In genomic region chr4:149750671-149751070, GRCm38 (mm10) we compare ENCODE assay signal across 24 mouse cellular contexts. TPM values are rescaled to one million over a fixed set of nuclear protein-coding genes. Genes with fewer than 3 reads are reported as not detected.
DNase-seq lines count a peak whose midpoint lies in the region; ATAC-seq and TF ChIP-seq lines count a peak whose summit lies in the region.
"Had no signal": no experiment of that assay in that cellular context is flagged by ENCODE, and none has a peak within 500 bp of the region (broad histone marks: within the 10 kb centered on the region; RNA-seq: fewer than 3 reads in every experiment).

No protein-coding gene starts in this region.

- H3K4me1 ChIP-seq in forebrain, embryonic 11.5 days (replicated peaks; ENCODE audit: control insufficient read depth, insufficient read depth, low read length) = peaks cover 7% of the 10 kb centered on the region; the same call in 1 of the 2 replicates
- no peaks in the 10 kb centered on the region for H3K4me1 ChIP-seq in forebrain, postnatal 0 days (ENCODE audit: insufficient read depth)
- peaks cover 37% of the 10 kb centered on the region for H3K4me1 ChIP-seq in hindbrain, embryonic 10.5 days (replicated peaks)
- H3K4me1 ChIP-seq in hindbrain, embryonic 16.5 days (ENCODE audit: control insufficient read depth, insufficient read depth, low read depth, low read length) = no peaks in the 10 kb centered on the region; the same call in 1 of the 2 replicates
- H3K4me1 ChIP-seq in embryonic facial prominence, embryonic 10.5 days = peaks cover 33% of the 10 kb centered on the region
- H3K4me1 ChIP-seq: heart, embryonic 15.5 days had no signal

- TF ChIP-seq CTCF in forebrain, postnatal 0 days (IDR thresholded peaks at IDR 0.05; ENCODE audit: low read depth) = no peak

- no peaks in the 10 kb centered on the region for H3K9me3 ChIP-seq in forebrain, embryonic 11.5 days (ENCODE audit: control insufficient read depth, low read length)
- no peaks in the 10 kb centered on the region for H3K9me3 ChIP-seq in forebrain, postnatal 0 days (ENCODE audit: low read length)
- H3K9me3 ChIP-seq in hindbrain, embryonic 10.5 days = no peaks in the 10 kb centered on the region
- no peaks in the 10 kb centered on the region for H3K9me3 ChIP-seq in hindbrain, embryonic 16.5 days (ENCODE audit: control insufficient read depth, low read length)
- H3K9me3 ChIP-seq in embryonic facial prominence, embryonic 10.5 days = no peaks in the 10 kb centered on the region
- H3K9me3 ChIP-seq: embryonic facial prominence, embryonic 13.5 days; heart, embryonic 15.5 days; hindbrain, embryonic 15.5 days had no signal

- peaks cover 1% of the 10 kb centered on the region; the same call in 1 of the 2 replicates for H3K36me3 ChIP-seq in forebrain, embryonic 11.5 days (ENCODE audit: control insufficient read depth, insufficient read depth, low read length)
- peaks cover 10% of the 10 kb centered on the region; the same call in 1 of the 2 replicates for H3K36me3 ChIP-seq in forebrain, postnatal 0 days (ENCODE audit: insufficient read depth)
- H3K36me3 ChIP-seq in hindbrain, embryonic 10.5 days = peaks cover 29% of the 10 kb centered on the region
- peaks cover 8% of the 10 kb centered on the region for H3K36me3 ChIP-seq in hindbrain, embryonic 16.5 days (ENCODE audit: control insufficient read depth, insufficient read depth, low read length)
- peaks cover 21% of the 10 kb centered on the region for H3K36me3 ChIP-seq in embryonic facial prominence, embryonic 10.5 days (replicated peaks)

- WGBS in forebrain, embryonic 11.5 days = 27% methylated on average over 5 of the region's 5 CpGs
- 35% methylated on average over 5 of the region's 5 CpGs for WGBS in forebrain, postnatal 0 days
- WGBS in hindbrain, embryonic 10.5 days = 43% methylated on average over 5 of the region's 5 CpGs
- whole genome bisulfite sequencing in hindbrain, embryonic 16.5 days = 40% methylated on average over 5 of the region's 5 CpGs
- whole genome bisulfite sequencing in embryonic facial prominence, embryonic 10.5 days = 41% methylated on average over 5 of the region's 5 CpGs

- no peak overlapping the region for H3K27ac ChIP-seq in forebrain, embryonic 11.5 days (ENCODE audit: low read depth, low read length)
- no peak overlapping the region for H3K27ac ChIP-seq in forebrain, postnatal 0 days (ENCODE audit: low read depth, low read length)
- H3K27ac ChIP-seq in hindbrain, embryonic 10.5 days = peak overlapping the region; percentile 35; the same call in 1 of the 2 replicates
- H3K27ac ChIP-seq in hindbrain, embryonic 16.5 days (ENCODE audit: low read depth, low read length) = no peak overlapping the region
- no peak overlapping the region for H3K27ac ChIP-seq in embryonic facial prominence, embryonic 10.5 days (replicated peaks)
- H3K27ac ChIP-seq: embryonic facial prominence, embryonic 13.5 days; gastrocnemius, adult 2 months; heart, embryonic 15.5 days; hindbrain, embryonic 15.5 days had no signal

- H3K4me2 ChIP-seq in forebrain, embryonic 11.5 days (ENCODE audit: low read depth, low read length, severe bottlenecking) = no peak overlapping the region
- no peak overlapping the region for H3K4me2 ChIP-seq in forebrain, postnatal 0 days (ENCODE audit: low read depth)
- no peak overlapping the region for H3K4me2 ChIP-seq in hindbrain, embryonic 16.5 days (ENCODE audit: low read length)
- H3K4me2 ChIP-seq: embryonic facial prominence, embryonic 13.5 days; heart, embryonic 11.5 days; heart, embryonic 15.5 days; hindbrain, embryonic 15.5 days had no signal

- peak; percentile 59 for DNase-seq in forebrain, embryonic 11.5 days (ENCODE audit: low spot score)
- no peak for DNase-seq in forebrain, postnatal 0 days
- DNase-seq in hindbrain, embryonic 10.5 days (ENCODE audit: low spot score) = no peak
- DNase-seq in retina, postnatal 1 day = peak; percentile 49
- no peak for DNase-seq in retina, embryonic 14.5 days (ENCODE audit: low spot score)
- peak; percentile 42 for DNase-seq in embryonic facial prominence, embryonic 10.5 days (ENCODE audit: low spot score)
- DNase-seq in adipocyte (ENCODE audit: low spot score) = no peak
- DNase-seq: adrenal gland, postnatal 10 days; cerebellum, adult 11-12 months; cerebellum, adult 9-10 months; cerebellum, postnatal 25 days; gastrocnemius, adult 2 months; gastrocnemius, postnatal 25 days; heart, postnatal 14 days; kidney, adult 8-10 months had no signal

- ATAC-seq in forebrain, embryonic 11.5 days (replicated peaks; ENCODE audit: low FRiP score) = no peak; the same call in 1 of the 2 replicates
- ATAC-seq in forebrain, postnatal 0 days = no peak
- no peak for ATAC-seq in hindbrain, embryonic 16.5 days
- ATAC-seq: inflammation-experienced regulatory T-cells, adult 6 months; intestine, postnatal 0 days; Patski had no signal

- no peak overlapping the region for H3K9ac ChIP-seq in forebrain, embryonic 11.5 days (ENCODE audit: low read length)
- H3K9ac ChIP-seq in forebrain, postnatal 0 days = no peak overlapping the region
- H3K9ac ChIP-seq in hindbrain, embryonic 16.5 days (ENCODE audit: low read depth, low read length) = no peak overlapping the region
- H3K9ac ChIP-seq: embryonic facial prominence, embryonic 13.5 days; heart, embryonic 15.5 days; hindbrain, embryonic 15.5 days had no signal

- H3K27me3 ChIP-seq in forebrain, embryonic 11.5 days (ENCODE audit: control insufficient read depth, insufficient read depth, low read length) = no peaks in the 10 kb centered on the region
- H3K27me3 ChIP-seq in forebrain, postnatal 0 days (ENCODE audit: insufficient read depth, low read length) = no peaks in the 10 kb centered on the region
- no peaks in the 10 kb centered on the region for H3K27me3 ChIP-seq in hindbrain, embryonic 10.5 days (ENCODE audit: insufficient read depth, poor library complexity, severe bottlenecking)
- no peaks in the 10 kb centered on the region for H3K27me3 ChIP-seq in hindbrain, embryonic 16.5 days (replicated peaks; ENCODE audit: control insufficient read depth, insufficient read depth, low read length)
- 0 out of 2 replicates have a peak, but pooled peaks cover 4% of the 10 kb centered on the region for H3K27me3 ChIP-seq in embryonic facial prominence, embryonic 10.5 days (replicated peaks; ENCODE audit: low read depth, poor library complexity, severe bottlenecking)
- H3K27me3 ChIP-seq: CH12.LX; embryonic facial prominence, embryonic 13.5 days; heart, embryonic 15.5 days; hindbrain, embryonic 15.5 days; Patski had no signal

- H3K4me3 ChIP-seq in forebrain, embryonic 11.5 days (ENCODE audit: low read depth, low read length) = no peak overlapping the region
- H3K4me3 ChIP-seq in forebrain, postnatal 0 days (ENCODE audit: low read depth, low read length) = no peak overlapping the region
- no peak overlapping the region for H3K4me3 ChIP-seq in hindbrain, embryonic 10.5 days
- H3K4me3 ChIP-seq in hindbrain, embryonic 16.5 days (ENCODE audit: low read length) = no peak overlapping the region
- no peak overlapping the region for H3K4me3 ChIP-seq in embryonic facial prominence, embryonic 10.5 days
- H3K4me3 ChIP-seq: embryonic facial prominence, embryonic 13.5 days; gastrocnemius, adult 2 months; heart, embryonic 15.5 days; hindbrain, embryonic 15.5 days had no signal

RNA-seq across cellular contexts. Expression of gene Tmem201, which starts 12.8 kb away (rescaled TPM):
- polyA plus RNA-seq in forebrain, embryonic 11.5 days (2014; fragmentation: Nextera tagmentation; extraction: Ambion mirVana) = 25.1 and 26.3 TPM in 2 replicates
- total RNA-seq in forebrain, postnatal 0 days (2014; rRNA removed) = 38.6 and 50.7 TPM in 2 replicates
- 31.9 and 39.6 TPM in 2 replicates for polyA plus RNA-seq in forebrain, postnatal 0 days (2015; fragmentation: Nextera tagmentation; extraction: Ambion mirVana)
- 40.8 and 44.4 TPM in 2 replicates for polyA plus RNA-seq in hindbrain, embryonic 10.5 days (2016; fragmentation: Nextera tagmentation; extraction: Ambion mirVana)
- polyA plus RNA-seq in hindbrain, embryonic 16.5 days (2015; fragmentation: Nextera tagmentation; extraction: Ambion mirVana) = 43.9 and 49.7 TPM in 2 replicates
- polyA plus RNA-seq in embryonic facial prominence, embryonic 10.5 days (2016; fragmentation: Nextera tagmentation; extraction: Ambion mirVana) = 46.5 and 46.7 TPM in 2 replicates

RNA-seq across cellular contexts. Expression of gene Slc25a33, which starts 23.4 kb away (rescaled TPM):
- polyA plus RNA-seq in forebrain, embryonic 11.5 days (2014; fragmentation: Nextera tagmentation; extraction: Ambion mirVana) = 12.0 and 12.2 TPM in 2 replicates
- total RNA-seq in forebrain, postnatal 0 days (2014; rRNA removed) = 12.5 and 18.6 TPM in 2 replicates
- 26.5 and 29.7 TPM in 2 replicates for polyA plus RNA-seq in forebrain, postnatal 0 days (2015; fragmentation: Nextera tagmentation; extraction: Ambion mirVana)
- 19.1 and 20.3 TPM in 2 replicates for polyA plus RNA-seq in hindbrain, embryonic 10.5 days (2016; fragmentation: Nextera tagmentation; extraction: Ambion mirVana)
- 33.2 and 37.2 TPM in 2 replicates for polyA plus RNA-seq in hindbrain, embryonic 16.5 days (2015; fragmentation: Nextera tagmentation; extraction: Ambion mirVana)
- 17.6 and 18.7 TPM in 2 replicates for polyA plus RNA-seq in embryonic facial prominence, embryonic 10.5 days (2016; fragmentation: Nextera tagmentation; extraction: Ambion mirVana)

RNA-seq across cellular contexts. Expression of gene Pik3cd, which starts 48.3 kb away (rescaled TPM):
- 6.3 and 7.0 TPM in 2 replicates for polyA plus RNA-seq in forebrain, embryonic 11.5 days (2014; fragmentation: Nextera tagmentation; extraction: Ambion mirVana)
- total RNA-seq in forebrain, postnatal 0 days (2014; rRNA removed) = 17.0 and 21.8 TPM in 2 replicates
- 11.3 and 11.7 TPM in 2 replicates for polyA plus RNA-seq in forebrain, postnatal 0 days (2015; fragmentation: Nextera tagmentation; extraction: Ambion mirVana)
- 10.4 and 17.2 TPM in 2 replicates for polyA plus RNA-seq in hindbrain, embryonic 10.5 days (2016; fragmentation: Nextera tagmentation; extraction: Ambion mirVana)
- polyA plus RNA-seq in hindbrain, embryonic 16.5 days (2015; fragmentation: Nextera tagmentation; extraction: Ambion mirVana) = 13.1 and 16.3 TPM in 2 replicates
- polyA plus RNA-seq in embryonic facial prominence, embryonic 10.5 days (2016; fragmentation: Nextera tagmentation; extraction: Ambion mirVana) = 6.1 and 6.3 TPM in 2 replicates

Comparison
In these comparisons a context has a peak if more than half of its experiments do, and no peak if none do; other contexts are left out.
1. DNase-seq: peak in forebrain, embryonic 11.5 days (single experiment), retina, postnatal 1 day (single experiment) and embryonic facial prominence, embryonic 10.5 days (single experiment); none in forebrain, postnatal 0 days (single experiment), hindbrain, embryonic 10.5 days (single experiment), retina, embryonic 14.5 days (single experiment) and adipocyte (single experiment).